Mouse (Mus musculus) lung, adult 18-20 months (tissue): Measurements from ENCODE around the gene Tbc1d13.
"Not testable (repeated sequence)": the region's sequence is repeated elsewhere in the genome, so short reads cannot be mapped to it uniquely, and the experiment has no call there.

Experiments
- DNase-seq, 2 experiments: peaks; one replicate each; pipeline ENCODE4 v3.0.0; 2022; ENCODE audit warnings: mixed read lengths in 2 of 2

Tbc1d13 gene

GRCm38 (mm10) chr2:30130156-30130555 is 3.4 kb upstream of the Tbc1d13 start:
- no peak for DNase-seq

GRCm38 (mm10) chr2:30131240-30131639 is 2.3 kb upstream of the Tbc1d13 start:
- DNase-seq, result not testable (repeated sequence)

- DNase-seq, result peak; percentile 37 to 55
Observed at GRCm38 (mm10) chr2:30132801-30133612, 539 bp upstream of the Tbc1d13 start.

- no peak for DNase-seq
Observed at GRCm38 (mm10) chr2:30134378-30134711, 799 bp downstream of the Tbc1d13 start.

GRCm38 (mm10) chr2:30134928-30135620 is 1.5 kb downstream of the Tbc1d13 start:
- DNase-seq, result no peak

GRCm38 (mm10) chr2:30136458-30136857 is 2.9 kb downstream of the Tbc1d13 start:
- DNase-seq, result no peak

- not testable (repeated sequence) for DNase-seq
Observed at GRCm38 (mm10) chr2:30140021-30140420, 6.5 kb downstream of the Tbc1d13 start.

GRCm38 (mm10) chr2:30144436-30144835 is 10.9 kb downstream of the Tbc1d13 start:
- no peak for DNase-seq

- DNase-seq, result peak; percentile 79 to 84
Observed at GRCm38 (mm10) chr2:30147466-30147865, 13.9 kb downstream of the Tbc1d13 start.

GRCm38 (mm10) chr2:30151840-30152239 is 18.3 kb downstream of the Tbc1d13 start:
- DNase-seq, result no peak

- no peak for DNase-seq
Observed at GRCm38 (mm10) chr2:30152616-30153015, 19.1 kb downstream of the Tbc1d13 start.

- DNase-seq, result not testable (repeated sequence)
Observed at GRCm38 (mm10) chr2:30159871-30160270, 26.3 kb downstream of the Tbc1d13 start.

- DNase-seq, result no peak
Observed at GRCm38 (mm10) chr2:30161809-30162208, 28.3 kb downstream of the Tbc1d13 start.

GRCm38 (mm10) chr2:30164340-30164932 is 30.9 kb downstream of the Tbc1d13 start:
- DNase-seq, result no peak

GRCm38 (mm10) chr2:30166677-30167076 is 33.1 kb downstream of the Tbc1d13 start:
- DNase-seq, result no peak

GRCm38 (mm10) chr2:30171371-30171996 is 37.9 kb downstream of the Tbc1d13 start, which contains the start of gene Endog:
Gene Endog, plus strand, starts transcription at chr2:30171493.
- peak; percentile 92 to 93 for DNase-seq

GRCm38 (mm10) chr2:30171997-30172382 is 38.4 kb downstream of the Tbc1d13 start:
- no peak for DNase-seq

- no peak for DNase-seq
Observed at GRCm38 (mm10) chr2:30173541-30174240, 40.1 kb downstream of the Tbc1d13 start.

- no peak for DNase-seq
Observed at GRCm38 (mm10) chr2:30175897-30176296, 42.4 kb downstream of the Tbc1d13 start.

- no peak for DNase-seq
Observed at GRCm38 (mm10) chr2:30176561-30176960, 43.0 kb downstream of the Tbc1d13 start.

- DNase-seq, result peak; percentile 95 to 97
Observed at GRCm38 (mm10) chr2:30177700-30178675, 44.4 kb downstream of the Tbc1d13 start, which contains the start of gene Spout1. Gene Spout1, minus strand, starts transcription at chr2:30178459.
